Mouse (Mus musculus): ENCODE results near the gene Myo10.

Gene Myo10

DNA sequence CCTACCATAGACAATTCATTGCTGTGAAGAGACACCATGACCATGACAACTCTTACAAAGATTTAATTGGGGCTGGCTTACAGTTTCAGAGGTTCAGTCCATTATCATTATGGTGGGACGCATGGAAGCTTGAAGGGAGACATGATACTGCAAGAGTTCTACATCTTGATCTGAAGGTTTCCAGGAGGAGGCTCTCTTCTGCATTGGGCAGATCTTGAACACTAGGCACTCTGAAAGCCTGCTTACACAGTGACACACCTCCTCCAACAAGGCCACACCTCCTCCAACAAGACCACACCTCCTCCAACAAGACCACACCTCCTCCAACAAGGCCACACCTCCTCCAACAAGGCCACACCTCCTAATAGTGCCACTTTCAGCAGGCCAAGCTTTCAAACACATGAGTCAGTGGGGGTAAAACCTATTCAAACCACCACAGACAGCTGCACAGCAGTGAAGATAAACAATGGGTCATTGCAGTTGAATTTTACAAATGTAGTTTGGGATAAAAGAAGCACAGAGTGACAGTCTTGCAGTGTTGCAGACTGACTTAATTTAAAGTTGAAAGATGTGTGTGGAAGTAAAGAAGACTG lies 225.3 kb downstream of the Myo10 start:
- no peak for DNase-seq (ENCODE audit: low spot score)

- no peak for DNase-seq (ENCODE audit: low spot score)
These were observed 228.2 kb downstream of the Myo10 start for GRCm38 (mm10) chr15:25850552-25850951.

DNA sequence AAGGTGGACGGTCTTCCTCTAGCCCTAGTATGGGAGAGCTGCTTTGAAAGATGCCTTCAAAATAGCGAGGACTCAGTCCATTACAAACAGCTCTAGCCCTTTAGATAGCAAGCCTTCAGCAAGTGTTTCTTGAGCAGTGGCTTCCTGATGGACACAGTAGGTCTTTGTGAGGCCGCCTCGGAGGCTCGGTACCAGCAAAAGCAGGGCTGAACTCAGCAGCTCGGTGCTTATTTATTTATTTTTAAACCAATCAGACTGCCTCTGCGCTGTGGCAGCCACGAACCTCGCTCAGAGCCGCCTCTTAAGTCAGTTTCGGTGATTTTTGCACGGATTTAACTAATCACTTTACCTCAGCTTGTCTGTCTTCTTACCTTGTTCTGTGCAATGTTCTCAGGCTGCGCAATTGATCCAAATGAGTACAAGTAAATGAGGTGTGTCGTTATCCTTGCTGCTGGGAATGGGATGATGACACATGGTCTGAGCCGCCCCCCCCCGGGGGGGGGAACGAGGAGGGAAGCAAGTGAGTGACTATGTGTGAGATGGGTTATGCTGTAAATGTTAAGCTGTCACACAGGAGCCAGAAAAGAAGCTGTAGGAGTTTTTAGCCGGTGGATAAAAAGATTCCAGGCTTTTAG lies 232.1 kb downstream of the Myo10 start:
- no peak for DNase-seq (ENCODE audit: low spot score)

DNA sequence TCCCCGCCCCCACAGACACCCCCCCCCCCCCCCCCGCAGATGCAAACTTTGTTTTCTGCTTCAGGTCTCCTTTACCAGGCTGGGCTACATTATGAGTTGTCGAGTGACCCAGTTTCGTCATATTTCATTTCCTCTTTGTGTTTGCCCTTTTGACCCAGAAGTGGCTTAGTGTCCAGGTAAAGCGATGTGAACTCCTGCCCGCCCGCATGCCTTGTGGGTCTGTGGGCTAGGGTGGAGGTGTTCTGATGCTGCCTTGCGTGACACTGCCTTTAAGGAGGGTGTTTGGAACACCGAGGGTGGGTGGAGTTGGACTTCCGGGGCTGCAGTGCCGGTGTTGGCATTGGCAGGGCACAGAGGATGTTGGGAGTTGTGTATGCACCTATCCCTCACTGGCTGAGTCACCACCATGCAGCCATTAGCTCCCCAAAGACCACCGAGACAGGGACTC lies 236.3 kb downstream of the Myo10 start:
- DNase-seq (ENCODE audit: low spot score): no peak

- no peak for DNase-seq (ENCODE audit: low spot score)
These were observed 237.1 kb downstream of the Myo10 start for GRCm38 (mm10) chr15:25859469-25859868.

DNA sequence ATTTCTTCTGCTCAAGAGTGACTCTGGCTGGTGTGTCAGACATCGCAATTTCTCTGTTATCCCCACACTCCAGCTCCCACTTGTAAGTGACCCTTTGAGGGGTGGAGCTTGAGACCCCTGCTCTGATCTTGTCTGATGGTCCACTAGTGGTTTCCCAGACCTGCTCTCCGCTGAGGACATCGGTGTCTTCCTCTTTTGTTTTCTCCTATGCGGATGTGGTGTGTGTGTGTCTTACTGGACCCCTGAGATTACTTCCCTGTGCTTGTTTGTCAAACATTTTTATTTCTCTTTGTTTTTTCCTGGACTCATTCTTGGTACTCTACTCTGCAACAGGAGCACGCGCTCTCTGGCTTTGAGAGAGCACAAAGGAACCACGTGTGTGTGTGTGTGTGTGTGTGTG lies 239.6 kb downstream of the Myo10 start:
- DNase-seq (ENCODE audit: low spot score): no peak

Measured in urinary bladder, postnatal 25 days (tissue).